Mouse (Mus musculus) forebrain, embryonic 13.5 days (tissue): ENCODE measurements around the gene Spr. TPM values are rescaled to one million over a fixed set of nuclear protein-coding genes. Genes with fewer than 3 reads are reported as not detected.
"Not testable (repeated sequence)": the region's sequence is repeated elsewhere in the genome, so short reads cannot be mapped to it uniquely, and the experiment has no call there.

Source experiments
- ATAC-seq: fragments of 200-750 bp; cut with Nextera tagmentation; 2 replicates; pipeline ENCODE4 v1.8.0; 2017
- H3K27ac ChIP-seq: fragments of 300-500 bp; sonication (generic); 2 replicates; pipeline ENCODE4 v1.5.1; 2015; ENCODE audit warnings: inconsistent platforms, mild to moderate bottlenecking, moderate library complexity
- H3K27me3 ChIP-seq: fragments of 300-500 bp; sonication (generic); 2 replicates; pipeline ENCODE4 v1.6.1; 2015; ENCODE audit warnings: mild to moderate bottlenecking, inconsistent platforms
- H3K36me3 ChIP-seq: fragments of 300-500 bp; sonication (generic); 2 replicates; pipeline ENCODE4 v1.6.1; 2015; ENCODE audit warnings: mild to moderate bottlenecking, inconsistent platforms; ENCODE audit not compliant: poor library complexity, severe bottlenecking
- H3K4me1 ChIP-seq: fragments of 300-500 bp; sonication (generic); 2 replicates; pipeline ENCODE4 v1.6.1; 2015; ENCODE audit warnings: inconsistent platforms
- H3K4me2 ChIP-seq: fragments of 300-500 bp; sonication (generic); 2 replicates; pipeline ENCODE4 v1.6.1; 2015; ENCODE audit warnings: inconsistent platforms, mild to moderate bottlenecking, moderate library complexity
- H3K4me3 ChIP-seq: fragments of 300-500 bp; sonication (generic); 2 replicates; pipeline ENCODE4 v1.5.1; 2015; ENCODE audit warnings: mild to moderate bottlenecking, inconsistent platforms
- H3K9ac ChIP-seq: fragments of 300-500 bp; sonication (generic); 2 replicates; pipeline ENCODE4 v1.6.1; 2015; ENCODE audit warnings: mild to moderate bottlenecking, inconsistent platforms
- H3K9me3 ChIP-seq: fragments of 300-500 bp; sonication (generic); replicated peaks from 2 replicates; pipeline ENCODE4 v1.6.1; 2016; ENCODE audit warnings: inconsistent platforms
- WGBS: fragments of 180-500 bp; shearing (Covaris S2); methylation state at CpG from one replicate; pipeline ENCODE4 v1.1.7; 2015; 5-methylcytosine and 5-hydroxymethylcytosine counted together
- polyA plus RNA-seq: library from polyadenylated mRNA; unstranded; fragments of >200 nt; fragmentation: Nextera tagmentation; extraction: Ambion mirVana; gene quantifications from 2 replicates; pipeline ENCODE4 v1.2.1, GENCODE M21; 2015

Gene Spr
- polyA plus RNA-seq, result 29.1 and 30.6 TPM in 2 replicates

GRCm38 (mm10) chr6:85137217-85138035 lies at the start of gene Spr:
Gene Spr, minus strand, starts transcription at chr6:85137766.
- under 1% methylated on average over 49 of the region's 49 CpGs for WGBS
- Histone ChIP-seq H3K36me3 (peaks cover 8% of the 10 kb centered on the region; the same call in 1 of the 2 replicates), H3K27me3 (no peaks in the 10 kb centered on the region), H3K9ac (peak within 1 kb of the TSS; percentile 80), H3K4me3 (peak within 1 kb of the TSS; percentile 79), H3K4me2 (peak within 1 kb of the TSS; percentile 70), H3K4me1 (peaks cover 4% of the 10 kb centered on the region), H3K27ac (peak within 1 kb of the TSS; percentile 90), H3K9me3 (no peaks in the 10 kb centered on the region)
- ATAC-seq, result peak; percentile 92

- peak overlapping the region; percentile 65 for H3K4me2 ChIP-seq
- peaks cover 53% of the 10 kb centered on the region for H3K4me1 ChIP-seq
- peak overlapping the region; percentile 77 for H3K4me3 ChIP-seq
- ATAC-seq, result no peak
- 3% methylated on average over 15 of the region's 15 CpGs for WGBS
- peak overlapping the region; percentile 93 for H3K27ac ChIP-seq
- peak overlapping the region; percentile 50; the same call in 1 of the 2 replicates for H3K9ac ChIP-seq
- H3K9me3 ChIP-seq, result no peaks in the 10 kb centered on the region
- peaks cover 55% of the 10 kb centered on the region for H3K27me3 ChIP-seq
- no peaks in the 10 kb centered on the region for H3K36me3 ChIP-seq
Observed at GRCm38 (mm10) chr6:85186744-85187059, 49.1 kb upstream of the Spr start.

- H3K9ac ChIP-seq, result peak overlapping the region; percentile 60
- peak overlapping the region; percentile 93 for H3K27ac ChIP-seq
- H3K4me3 ChIP-seq, result peak overlapping the region; percentile 77
- no peaks in the 10 kb centered on the region for H3K36me3 ChIP-seq
- peak overlapping the region; percentile 65 for H3K4me2 ChIP-seq
- H3K27me3 ChIP-seq, result peaks cover 50% of the 10 kb centered on the region
- H3K4me1 ChIP-seq, result peaks cover 48% of the 10 kb centered on the region
- no peaks in the 10 kb centered on the region for H3K9me3 ChIP-seq
- 3% methylated on average over 33 of the region's 33 CpGs for WGBS
- ATAC-seq, result 0 out of 2 replicates have a peak, but pooled peaks have one; percentile 25
Observed at GRCm38 (mm10) chr6:85186033-85186743, 48.6 kb upstream of the Spr start.

GRCm38 (mm10) chr6:85183951-85184350 lies 46.4 kb upstream of the Spr start:
- ATAC-seq, result no peak
- H3K27ac ChIP-seq, result no peak overlapping the region
- 67% methylated on average over 3 of the region's 3 CpGs for WGBS
- no peaks in the 10 kb centered on the region for H3K36me3 ChIP-seq
- H3K27me3 ChIP-seq, result peaks cover 36% of the 10 kb centered on the region
- H3K4me1 ChIP-seq, result peaks cover 35% of the 10 kb centered on the region
- H3K4me3 ChIP-seq, result no peak overlapping the region
- H3K4me2 ChIP-seq, result no peak overlapping the region
- H3K9me3 ChIP-seq, result no peaks in the 10 kb centered on the region
- H3K9ac ChIP-seq, result no peak overlapping the region

- no peak overlapping the region for H3K27ac ChIP-seq
Observed at GRCm38 (mm10) chr6:85180036-85180435, 42.5 kb upstream of the Spr start.

GRCm38 (mm10) chr6:85179569-85179968 lies 42.0 kb upstream of the Spr start:
- Histone ChIP-seq H3K27ac (no peak overlapping the region), H3K36me3 (no peaks in the 10 kb centered on the region), H3K4me3 (no peak overlapping the region), H3K9me3 (no peaks in the 10 kb centered on the region), H3K27me3 (peaks cover 8% of the 10 kb centered on the region), H3K4me1 (no peaks in the 10 kb centered on the region), H3K9ac (no peak overlapping the region), H3K4me2 (no peak overlapping the region)
- ATAC-seq, result no peak
- WGBS, result 78% methylated on average over 3 of the region's 3 CpGs

More at GRCm38 (mm10) chr6:85180036-85180435, 42.5 kb upstream of the Spr start:
- ATAC-seq, result no peak
- no peak overlapping the region for H3K4me3 ChIP-seq
- no peaks in the 10 kb centered on the region for H3K9me3 ChIP-seq
- no peaks in the 10 kb centered on the region for H3K36me3 ChIP-seq
- no peaks in the 10 kb centered on the region for H3K4me1 ChIP-seq
- WGBS, result 66% methylated on average over 2 of the region's 2 CpGs
- no peak overlapping the region for H3K9ac ChIP-seq
- H3K27me3 ChIP-seq, result peaks cover 10% of the 10 kb centered on the region
- H3K4me2 ChIP-seq, result no peak overlapping the region

GRCm38 (mm10) chr6:85165440-85165921 lies 27.9 kb upstream of the Spr start:
- Histone ChIP-seq H3K9me3 (no peaks in the 10 kb centered on the region), H3K27ac (peak overlapping the region; percentile 85), H3K27me3 (no peaks in the 10 kb centered on the region), H3K9ac (0 out of 2 replicates have a peak overlapping the region, but pooled peaks have one; percentile 38), H3K4me1 (peaks cover 42% of the 10 kb centered on the region), H3K36me3 (no peaks in the 10 kb centered on the region), H3K4me3 (peak overlapping the region; percentile 23; the same call in 1 of the 2 replicates), H3K4me2 (peak overlapping the region; percentile 45)
- ATAC-seq, result peak; percentile 90
- 7% methylated on average over 11 of the region's 11 CpGs for WGBS

- Histone ChIP-seq H3K36me3 (no peaks in the 10 kb centered on the region), H3K4me1 (peaks cover 43% of the 10 kb centered on the region), H3K27ac (no peak overlapping the region), H3K4me2 (no peak overlapping the region), H3K4me3 (no peak overlapping the region), H3K9me3 (no peaks in the 10 kb centered on the region), H3K9ac (no peak overlapping the region), H3K27me3 (no peaks in the 10 kb centered on the region)
- peak; percentile 6; the same call in 1 of the 2 replicates for ATAC-seq
- 34% methylated on average over 4 of the region's 4 CpGs for WGBS
Observed at GRCm38 (mm10) chr6:85160201-85160923, 22.8 kb upstream of the Spr start.

GRCm38 (mm10) chr6:85159092-85159760 lies 21.7 kb upstream of the Spr start:
- not testable (repeated sequence) for H3K4me3 ChIP-seq
- WGBS, result 9% methylated on average over 6 of the region's 6 CpGs
- peak overlapping the region; percentile 31; the same call in 1 of the 2 replicates for H3K27ac ChIP-seq

GRCm38 (mm10) chr6:85158040-85158804 lies 20.7 kb upstream of the Spr start:
- ATAC-seq, H3K27ac ChIP-seq: not testable (repeated sequence)
- 69% methylated on average over 4 of the region's 4 CpGs for WGBS

More at GRCm38 (mm10) chr6:85159092-85159760, 21.7 kb upstream of the Spr start:
- H3K4me2 ChIP-seq, H3K36me3 ChIP-seq, H3K9ac ChIP-seq, H3K27me3 ChIP-seq, H3K9me3 ChIP-seq: not testable (repeated sequence)
- H3K4me1 ChIP-seq, result peaks cover 42% of the 10 kb centered on the region
- ATAC-seq, result peak; percentile 66

GRCm38 (mm10) chr6:85156551-85156950 lies 19.0 kb upstream of the Spr start:
- not testable (repeated sequence) for H3K9me3 ChIP-seq, H3K9ac ChIP-seq, H3K4me2 ChIP-seq, H3K27me3 ChIP-seq, H3K4me3 ChIP-seq, H3K36me3 ChIP-seq, H3K27ac ChIP-seq, ATAC-seq
- 82% methylated on average over 2 of the region's 2 CpGs for WGBS
- H3K4me1 ChIP-seq, result peaks cover 28% of the 10 kb centered on the region

More at GRCm38 (mm10) chr6:85158040-85158804, 20.7 kb upstream of the Spr start:
- not testable (repeated sequence) for H3K4me3 ChIP-seq, H3K36me3 ChIP-seq, H3K27me3 ChIP-seq, H3K4me2 ChIP-seq, H3K9me3 ChIP-seq, H3K9ac ChIP-seq
- peaks cover 34% of the 10 kb centered on the region for H3K4me1 ChIP-seq
